8 mouse cellular contexts compared by ENCODE assay signal in the genomic region with DNA sequence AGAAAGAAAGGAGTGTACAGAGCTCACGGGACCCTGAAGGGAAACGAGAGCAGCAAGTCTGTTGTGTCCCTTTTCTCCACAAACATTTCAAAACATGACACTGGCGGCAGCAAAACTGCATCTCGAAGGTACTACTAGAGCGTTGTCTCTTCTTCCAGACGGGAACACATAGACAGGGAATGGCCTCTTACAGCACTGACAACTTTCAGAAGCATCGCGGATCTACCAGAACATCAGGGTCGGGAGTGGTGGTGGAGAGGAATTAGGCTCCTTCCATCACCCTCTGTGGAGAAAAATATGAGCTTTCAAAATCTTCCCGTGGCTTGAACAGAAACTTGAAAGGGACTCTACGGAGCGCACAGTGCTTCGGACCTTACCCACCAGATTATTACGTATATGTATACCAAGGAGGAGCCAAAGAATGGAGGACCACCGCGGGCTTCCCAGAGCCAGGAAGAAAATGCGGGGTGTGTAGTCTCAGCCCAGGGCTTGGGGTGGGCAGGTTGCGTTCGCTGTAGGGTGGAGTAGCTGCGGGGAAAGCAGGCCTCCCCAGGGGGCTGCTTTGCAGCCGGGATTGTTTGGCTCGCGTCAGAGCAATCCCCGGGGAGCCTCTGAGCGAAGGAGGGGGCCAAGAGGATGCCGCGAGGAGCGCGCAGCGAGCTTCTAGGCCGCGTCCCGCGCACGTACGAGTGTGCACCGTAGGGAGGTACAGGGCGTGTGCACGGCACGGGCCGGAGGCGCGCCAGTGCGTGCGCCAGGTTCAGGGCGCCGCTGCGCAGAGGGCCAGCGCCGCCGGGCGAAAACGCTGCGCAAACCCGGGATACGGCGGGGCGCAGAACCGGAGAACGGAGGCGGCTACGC. TPM values are rescaled to one million over a fixed set of nuclear protein-coding genes. Genes with fewer than 3 reads are reported as not detected.
DNase-seq lines count a peak whose midpoint lies in the region; ATAC-seq and TF ChIP-seq lines count a peak whose summit lies in the region.

A gene (plus strand): TSS at position 799 of the 861 bp plus-strand sequence.

- H3K4me1 ChIP-seq in embryonic facial prominence, embryonic 14.5 days (ENCODE audit: control insufficient read depth, insufficient read depth, low read length) = peaks cover 26% of the 10 kb centered on the region
- peaks cover 9% of the 10 kb centered on the region for H3K4me1 ChIP-seq in heart, adult 2 months (ENCODE audit: control insufficient read depth, insufficient read depth, low read length)
- H3K4me1 ChIP-seq in kidney, embryonic 16.5 days (ENCODE audit: insufficient read depth, low read length) = peaks cover 14% of the 10 kb centered on the region
- peaks cover 12% of the 10 kb centered on the region for H3K4me1 ChIP-seq in stomach, embryonic 16.5 days (ENCODE audit: control insufficient read depth, insufficient read depth, low read length)

- H3K4me3 ChIP-seq in embryonic facial prominence, embryonic 14.5 days (ENCODE audit: low read depth, low read length) = peak within 1 kb of the TSS; percentile 88
- peak within 1 kb of the TSS; percentile 97 for H3K4me3 ChIP-seq in heart, adult 2 months
- H3K4me3 ChIP-seq in kidney, embryonic 16.5 days (ENCODE audit: low read length) = peak within 1 kb of the TSS; percentile 85
- peak within 1 kb of the TSS; percentile 82 for H3K4me3 ChIP-seq in stomach, embryonic 16.5 days (replicated peaks; ENCODE audit: low read length)

- peak within 1 kb of the TSS; percentile 90 for H3K4me2 ChIP-seq in embryonic facial prominence, embryonic 14.5 days (ENCODE audit: low read depth, low read length)
- H3K4me2 ChIP-seq in kidney, embryonic 16.5 days (replicated peaks; ENCODE audit: low read depth, low read length) = peak within 1 kb of the TSS; percentile 96
- H3K4me2 ChIP-seq in stomach, embryonic 16.5 days (ENCODE audit: low read depth, low read length) = peak within 1 kb of the TSS; percentile 92

- no peak; the same call in 1 of the 2 replicates for TF ChIP-seq EP300 in heart, adult 2 months (IDR thresholded peaks at IDR 0.05; ENCODE audit: insufficient read depth, low read depth, low read length)

- peaks cover 4% of the 10 kb centered on the region for H3K79me2 ChIP-seq in heart, adult 2 months (replicated peaks; ENCODE audit: control insufficient read depth, insufficient read depth, low read length)

- under 1% methylated on average over 47 of the region's 62 CpGs for WGBS in embryonic facial prominence, embryonic 14.5 days
- WGBS in heart, adult 2 months = 1% methylated on average over 62 of the region's 62 CpGs
- WGBS in kidney, embryonic 16.5 days = under 1% methylated on average over 62 of the region's 62 CpGs
- WGBS in stomach, embryonic 16.5 days = under 1% methylated on average over 62 of the region's 62 CpGs

- no peaks in the 10 kb centered on the region for H3K36me3 ChIP-seq in embryonic facial prominence, embryonic 14.5 days (ENCODE audit: control insufficient read depth, insufficient read depth, low read length)
- H3K36me3 ChIP-seq in heart, adult 2 months (ENCODE audit: control insufficient read depth, insufficient read depth, low read length) = peaks cover 8% of the 10 kb centered on the region
- no peaks in the 10 kb centered on the region for H3K36me3 ChIP-seq in kidney, embryonic 16.5 days (ENCODE audit: insufficient read depth, low read length)
- no peaks in the 10 kb centered on the region for H3K36me3 ChIP-seq in stomach, embryonic 16.5 days (ENCODE audit: control insufficient read depth, insufficient read depth, low read length)

- no peaks in the 10 kb centered on the region for H3K9me3 ChIP-seq in embryonic facial prominence, embryonic 14.5 days (ENCODE audit: control insufficient read depth, low read length)
- no peaks in the 10 kb centered on the region for H3K9me3 ChIP-seq in kidney, embryonic 16.5 days (ENCODE audit: low read length)
- no peaks in the 10 kb centered on the region for H3K9me3 ChIP-seq in stomach, embryonic 16.5 days (replicated peaks; ENCODE audit: control insufficient read depth, low read length)

- H3K27me3 ChIP-seq in embryonic facial prominence, embryonic 14.5 days (replicated peaks; ENCODE audit: control insufficient read depth, insufficient read depth, low read length) = no peaks in the 10 kb centered on the region
- H3K27me3 ChIP-seq in heart, adult 2 months (ENCODE audit: control insufficient read depth, insufficient read depth, low read length) = no peaks in the 10 kb centered on the region
- H3K27me3 ChIP-seq in kidney, embryonic 16.5 days (ENCODE audit: insufficient read depth, low read length) = peaks cover 18% of the 10 kb centered on the region
- H3K27me3 ChIP-seq in stomach, embryonic 16.5 days (ENCODE audit: control insufficient read depth, insufficient read depth, low read length) = no peaks in the 10 kb centered on the region

- peak; percentile 93 for ATAC-seq in embryonic facial prominence, embryonic 14.5 days (ENCODE audit: low read depth)
- ATAC-seq in kidney, embryonic 16.5 days (ENCODE audit: low FRiP score, low TSS enrichment) = peak; percentile 91
- ATAC-seq in monocyte, adult 5-6 weeks (replicated peaks; ENCODE audit: insufficient number of reproducible peaks, low FRiP score, low TSS enrichment, poor library complexity, severe bottlenecking) = peak; percentile 19; the same call in 1 of the 2 replicates
- ATAC-seq in stomach, embryonic 16.5 days (ENCODE audit: insufficient read depth, low FRiP score) = peak; percentile 87

- DNase-seq in urinary bladder, adult 2 months (ENCODE audit: low spot score) = no peak
- DNase-seq in urinary bladder, postnatal 25 days (ENCODE audit: low spot score) = no peak
- peak; percentile 95 for DNase-seq in embryonic facial prominence, embryonic 14.5 days (ENCODE audit: low spot score)
- peak in 1 of 2 experiments; percentile 88 for DNase-seq in heart, adult 2 months
- DNase-seq in liver = peak; percentile 67

- peak within 1 kb of the TSS; percentile 98 for H3K9ac ChIP-seq in embryonic facial prominence, embryonic 14.5 days (ENCODE audit: low read depth, low read length)
- H3K9ac ChIP-seq in heart, adult 2 months (ENCODE audit: low read depth, low read length) = peak within 1 kb of the TSS; percentile 95
- H3K9ac ChIP-seq in kidney, embryonic 16.5 days (replicated peaks; ENCODE audit: low read length) = peak within 1 kb of the TSS; percentile 97
- H3K9ac ChIP-seq in stomach, embryonic 16.5 days (ENCODE audit: low read length) = peak within 1 kb of the TSS; percentile 98

- intact Hi-C loops in heart, adult 2 months (cut with DNase I) = loop anchor here (2.0 to 5.0 kb wide), 3 partner anchors 41 to 269 kb away; no protein-coding TSS in a partner anchor

- no peak for TF ChIP-seq POLR2A in heart, adult 2 months (IDR thresholded peaks at IDR 0.05; ENCODE audit: insufficient read depth, low read depth, low read length)

- H3K27ac ChIP-seq in embryonic facial prominence, embryonic 14.5 days (replicated peaks; ENCODE audit: low read depth, low read length) = peak within 1 kb of the TSS; percentile 98
- H3K27ac ChIP-seq in heart, adult 2 months = peak within 1 kb of the TSS; percentile 98
- H3K27ac ChIP-seq in kidney, embryonic 16.5 days (ENCODE audit: low read length) = peak within 1 kb of the TSS; percentile 91
- H3K27ac ChIP-seq in stomach, embryonic 16.5 days (ENCODE audit: low read length) = peak within 1 kb of the TSS; percentile 97

- TF ChIP-seq CTCF in heart, adult 2 months (IDR thresholded peaks at IDR 0.05) = peak; percentile 33

RNA-seq across cellular contexts. Expression of the gene that starts here (rescaled TPM):
- polyA plus RNA-seq in urinary bladder, adult 2 months (2012; rRNA removed) = 11.9 and 19.1 TPM in 2 replicates
- 15.2 and 16.3 TPM in 2 replicates for polyA plus RNA-seq in embryonic facial prominence, embryonic 14.5 days (2014; fragmentation: Nextera tagmentation; extraction: Ambion mirVana)
- total RNA-seq in heart, adult 2 months (2021) = 10 to 100 TPM; 28.5 to 30.3 TPM
- polyA plus RNA-seq in heart, adult 2 months (2012; rRNA removed) = 17.7 and 27.3 TPM in 2 replicates
- polyA plus RNA-seq in kidney, embryonic 16.5 days (2015; fragmentation: Nextera tagmentation; extraction: Ambion mirVana) = 9.1 and 10.7 TPM in 2 replicates
- total RNA-seq in monocyte, adult 5-6 weeks (2017) = 20.2 to 43.0 TPM (median 22.1 TPM) in 3 replicates
- polyA plus RNA-seq in stomach, embryonic 16.5 days (2015; fragmentation: Nextera tagmentation; extraction: Ambion mirVana) = 10.2 and 10.5 TPM in 2 replicates

Comparison
In these comparisons a context has a peak if more than half of its experiments do, and no peak if none do; other contexts are left out.
1. DNase-seq: peak in embryonic facial prominence, embryonic 14.5 days (single experiment) and liver (single experiment); none in urinary bladder, adult 2 months (single experiment) and urinary bladder, postnatal 25 days (single experiment).
2. ATAC-seq: peak in every context shown above with its lines; median percentile 93 in embryonic facial prominence, embryonic 14.5 days; 91 in kidney, embryonic 16.5 days; 87 in stomach, embryonic 16.5 days; 19 in monocyte, adult 5-6 weeks.
3. Peak in every context shown above with its lines, with median percentiles within 50 percentile points of each other: H3K27ac ChIP-seq, H3K4me2 ChIP-seq, H3K4me3 ChIP-seq and H3K9ac ChIP-seq.